Mouse (Mus musculus): ENCODE measurements around the gene Svs3b. TPM values are rescaled to one million over a fixed set of nuclear protein-coding genes. Genes with fewer than 3 reads are reported as not detected.
"Not testable (repeated sequence)": the region's sequence is repeated elsewhere in the genome, so short reads cannot be mapped to it uniquely, and the experiment has no call there.

The Svs3b gene
- polyA plus RNA-seq (2012; rRNA removed): not detected in 2 replicates

- not testable (repeated sequence) for DNase-seq (ENCODE audit: low read depth in 1 of 2, low spot score in 2 of 2); H3K36me3 ChIP-seq (ENCODE audit: control insufficient read depth, insufficient read depth, low read length); H3K27ac ChIP-seq (ENCODE audit: insufficient read depth, low read length); H3K4me3 ChIP-seq (ENCODE audit: extremely low read depth, insufficient read depth, insufficient read length); H3K4me1 ChIP-seq (ENCODE audit: control insufficient read depth, insufficient read depth, insufficient read length); H3K27me3 ChIP-seq (ENCODE audit: control insufficient read depth, insufficient read depth, low read length)
- WGBS: 85% methylated on average over 1 of the region's 1 CpGs
Observed at GRCm38 (mm10) chr2:164256540-164256939, at the start of gene Svs3b. Svs3b (minus strand) TSS chr2:164256640.

- not testable (repeated sequence) for H3K27ac ChIP-seq (ENCODE audit: insufficient read depth, low read length)
Observed at GRCm38 (mm10) chr2:164288968-164289367, 32.5 kb upstream of the Svs3b start, which contains the start of gene Svs3a. Svs3a (plus strand) TSS chr2:164289268.

GRCm38 (mm10) chr2:164278359-164278758 is 21.9 kb upstream of the Svs3b start, which contains the start of gene Svs4:
Svs4 (minus strand) TSS chr2:164278459.
- no peak for DNase-seq (ENCODE audit: low read depth in 1 of 2, low spot score in 2 of 2)
- Histone ChIP-seq H3K27ac (ENCODE audit: insufficient read depth, low read length) (no peak within 1 kb of the TSS), H3K4me3 (ENCODE audit: extremely low read depth, insufficient read depth, insufficient read length) (no peak within 1 kb of the TSS), H3K4me1 (ENCODE audit: control insufficient read depth, insufficient read depth, insufficient read length) (no peaks in the 10 kb centered on the region), H3K27me3 (ENCODE audit: control insufficient read depth, insufficient read depth, low read length) (no peaks in the 10 kb centered on the region), H3K36me3 (ENCODE audit: control insufficient read depth, insufficient read depth, low read length) (no peaks in the 10 kb centered on the region)
- 92% methylated on average over 4 of the region's 4 CpGs for WGBS
- TF ChIP-seq POLR2A (IDR thresholded peaks at IDR 0.05; ENCODE audit: low read depth, low read length) (no peak), CTCF (IDR thresholded peaks at IDR 0.05; ENCODE audit: extremely low read depth, insufficient read depth, insufficient read length, insufficient replicate concordance) (no peak)

More at GRCm38 (mm10) chr2:164288968-164289367, 32.5 kb upstream of the Svs3b start, which contains the start of gene Svs3a:
- WGBS: 71% methylated on average over 1 of the region's 1 CpGs
- not testable (repeated sequence) for H3K36me3 ChIP-seq (ENCODE audit: control insufficient read depth, insufficient read depth, low read length); H3K27me3 ChIP-seq (ENCODE audit: control insufficient read depth, insufficient read depth, low read length); H3K4me1 ChIP-seq (ENCODE audit: control insufficient read depth, insufficient read depth, insufficient read length); H3K4me3 ChIP-seq (ENCODE audit: extremely low read depth, insufficient read depth, insufficient read length); DNase-seq (ENCODE audit: low read depth in 1 of 2, low spot score in 2 of 2)

GRCm38 (mm10) chr2:164238366-164238765 is 18.1 kb downstream of the Svs3b start, which contains the start of gene Svs2:
Svs2 (minus strand) TSS chr2:164238466.
- WGBS: 73% methylated on average over 3 of the region's 3 CpGs
- Histone ChIP-seq H3K27me3 (ENCODE audit: control insufficient read depth, insufficient read depth, low read length) (no peaks in the 10 kb centered on the region), H3K4me1 (ENCODE audit: control insufficient read depth, insufficient read depth, insufficient read length) (no peaks in the 10 kb centered on the region), H3K4me3 (ENCODE audit: extremely low read depth, insufficient read depth, insufficient read length) (no peak within 1 kb of the TSS), H3K27ac (ENCODE audit: insufficient read depth, low read length) (no peak within 1 kb of the TSS), H3K36me3 (ENCODE audit: control insufficient read depth, insufficient read depth, low read length) (no peaks in the 10 kb centered on the region)
- DNase-seq (ENCODE audit: low read depth in 1 of 2, low spot score in 2 of 2): no peak
- TF ChIP-seq POLR2A (IDR thresholded peaks at IDR 0.05; ENCODE audit: low read depth, low read length) (no peak), CTCF (IDR thresholded peaks at IDR 0.05; ENCODE audit: extremely low read depth, insufficient read depth, insufficient read length, insufficient replicate concordance) (no peak)

GRCm38 (mm10) chr2:164232671-164233070 is 23.8 kb downstream of the Svs3b start:
- WGBS: 82% methylated on average over 8 of the region's 8 CpGs
- TF ChIP-seq CTCF (IDR thresholded peaks at IDR 0.05; ENCODE audit: extremely low read depth, insufficient read depth, insufficient read length, insufficient replicate concordance) (no peak), POLR2A (IDR thresholded peaks at IDR 0.05; ENCODE audit: low read depth, low read length) (no peak)
- no peak overlapping the region for H3K27ac ChIP-seq (ENCODE audit: insufficient read depth, low read length)

GRCm38 (mm10) chr2:164228361-164229070 is 27.9 kb downstream of the Svs3b start:
- DNase-seq (ENCODE audit: low read depth in 1 of 2, low spot score in 2 of 2): no peak
- H3K27ac ChIP-seq (ENCODE audit: insufficient read depth, low read length): no peak overlapping the region
- H3K4me3 ChIP-seq (ENCODE audit: extremely low read depth, insufficient read depth, insufficient read length): no peak overlapping the region
- 80% methylated on average over 8 of the region's 8 CpGs for WGBS
- no peaks in the 10 kb centered on the region for H3K4me1 ChIP-seq (ENCODE audit: control insufficient read depth, insufficient read depth, insufficient read length)
- TF ChIP-seq POLR2A (IDR thresholded peaks at IDR 0.05; ENCODE audit: low read depth, low read length) (no peak), CTCF (IDR thresholded peaks at IDR 0.05; ENCODE audit: extremely low read depth, insufficient read depth, insufficient read length, insufficient replicate concordance) (no peak)
- no peaks in the 10 kb centered on the region for H3K27me3 ChIP-seq (ENCODE audit: control insufficient read depth, insufficient read depth, low read length)
- H3K36me3 ChIP-seq (ENCODE audit: control insufficient read depth, insufficient read depth, low read length): no peaks in the 10 kb centered on the region

More at GRCm38 (mm10) chr2:164232671-164233070, 23.8 kb downstream of the Svs3b start:
- no peaks in the 10 kb centered on the region for H3K36me3 ChIP-seq (ENCODE audit: control insufficient read depth, insufficient read depth, low read length)
- H3K27me3 ChIP-seq (ENCODE audit: control insufficient read depth, insufficient read depth, low read length): no peaks in the 10 kb centered on the region
- H3K4me3 ChIP-seq (ENCODE audit: extremely low read depth, insufficient read depth, insufficient read length): no peak overlapping the region
- H3K4me1 ChIP-seq (ENCODE audit: control insufficient read depth, insufficient read depth, insufficient read length): no peaks in the 10 kb centered on the region
- no peak for DNase-seq (ENCODE audit: low read depth in 1 of 2, low spot score in 2 of 2)

- Histone ChIP-seq H3K27ac (ENCODE audit: insufficient read depth, low read length) (no peak within 1 kb of the TSS), H3K4me3 (ENCODE audit: extremely low read depth, insufficient read depth, insufficient read length) (no peak within 1 kb of the TSS), H3K27me3 (ENCODE audit: control insufficient read depth, insufficient read depth, low read length) (no peaks in the 10 kb centered on the region), H3K36me3 (ENCODE audit: control insufficient read depth, insufficient read depth, low read length) (no peaks in the 10 kb centered on the region), H3K4me1 (ENCODE audit: control insufficient read depth, insufficient read depth, insufficient read length) (no peaks in the 10 kb centered on the region)
- TF ChIP-seq POLR2A (IDR thresholded peaks at IDR 0.05; ENCODE audit: low read depth, low read length) (no peak), CTCF (IDR thresholded peaks at IDR 0.05; ENCODE audit: extremely low read depth, insufficient read depth, insufficient read length, insufficient replicate concordance) (no peak)
- DNase-seq (ENCODE audit: low read depth in 1 of 2, low spot score in 2 of 2): no peak
- 63% methylated on average over 11 of the region's 11 CpGs for WGBS
Observed at GRCm38 (mm10) chr2:164221522-164221921, 34.9 kb downstream of the Svs3b start, which contains the start of gene Wfdc15b. Wfdc15b (minus strand) TSS chr2:164221660.
